Mouse (Mus musculus) small intestine, adult 2 months (tissue): ENCODE data around the gene Slc4a3. TPM values are rescaled to one million over a fixed set of nuclear protein-coding genes. Genes with fewer than 3 reads are reported as not detected.

Experiments used
- H3K27ac ChIP-seq: fragments of 200-500 bp; 2 replicates; pipeline ENCODE4 v1.5.1; 2012; ENCODE audit warnings: low read depth, low read length, control low read depth, inconsistent platforms; ENCODE audit not compliant: insufficient read depth
- H3K27me3 ChIP-seq: fragments of 200-500 bp; 2 replicates; pipeline ENCODE4 v1.6.1; 2012; ENCODE audit warnings: mild to moderate bottlenecking, moderate library complexity, low read length, inconsistent platforms; ENCODE audit not compliant: control insufficient read depth, insufficient read depth
- H3K36me3 ChIP-seq: fragments of 200-500 bp; 2 replicates; pipeline ENCODE4 v1.6.1; 2012; ENCODE audit warnings: mild to moderate bottlenecking, low read length, control low read depth, inconsistent platforms; ENCODE audit not compliant: control insufficient read depth, insufficient read depth
- H3K4me1 ChIP-seq: fragments of 200-500 bp; 2 replicates; pipeline ENCODE4 v1.6.1; 2012; ENCODE audit warnings: low read length, inconsistent platforms, mixed read lengths; ENCODE audit not compliant: control insufficient read depth, insufficient read depth, insufficient read length
- H3K4me3 ChIP-seq: fragments of 200-500 bp; 2 replicates; pipeline ENCODE4 v1.5.1; 2012; ENCODE audit warnings: low read depth, mild to moderate bottlenecking, control low read depth, inconsistent platforms, low read length, moderate library complexity
- CTCF ChIP-seq: fragments of 200-500 bp; IDR thresholded peaks from 2 replicates; pipeline ENCODE4 v1.5.1; 2012; ENCODE audit warnings: low read depth, mild to moderate bottlenecking, control low read depth, inconsistent platforms, low read length, moderate library complexity, mixed read lengths; ENCODE audit not compliant: insufficient replicate concordance, insufficient read length; ENCODE audit errors: extremely low read depth
- POLR2A ChIP-seq: fragments of 200-500 bp; IDR thresholded peaks from 2 replicates; pipeline ENCODE4 v1.6.1; 2012; ENCODE audit warnings: low read depth, mild to moderate bottlenecking, control low read depth, inconsistent platforms, low read length, moderate library complexity
- whole genome bisulfite sequencing: fragments of 180-500 bp; shearing (Covaris S2); methylation state at CpG from one replicate; pipeline ENCODE4 v1.1.7; 2018; 5-methylcytosine and 5-hydroxymethylcytosine counted together
- polyA plus RNA-seq: library from polyadenylated mRNA; depleted of rRNA; stranded (reverse); fragments of >200 nt; gene quantifications from 2 replicates; pipeline ENCODE4 v1.2.3, GENCODE M21; 2012

The Slc4a3 gene
- polyA plus RNA-seq, 1 experiment = 4.5 TPM

DNA sequence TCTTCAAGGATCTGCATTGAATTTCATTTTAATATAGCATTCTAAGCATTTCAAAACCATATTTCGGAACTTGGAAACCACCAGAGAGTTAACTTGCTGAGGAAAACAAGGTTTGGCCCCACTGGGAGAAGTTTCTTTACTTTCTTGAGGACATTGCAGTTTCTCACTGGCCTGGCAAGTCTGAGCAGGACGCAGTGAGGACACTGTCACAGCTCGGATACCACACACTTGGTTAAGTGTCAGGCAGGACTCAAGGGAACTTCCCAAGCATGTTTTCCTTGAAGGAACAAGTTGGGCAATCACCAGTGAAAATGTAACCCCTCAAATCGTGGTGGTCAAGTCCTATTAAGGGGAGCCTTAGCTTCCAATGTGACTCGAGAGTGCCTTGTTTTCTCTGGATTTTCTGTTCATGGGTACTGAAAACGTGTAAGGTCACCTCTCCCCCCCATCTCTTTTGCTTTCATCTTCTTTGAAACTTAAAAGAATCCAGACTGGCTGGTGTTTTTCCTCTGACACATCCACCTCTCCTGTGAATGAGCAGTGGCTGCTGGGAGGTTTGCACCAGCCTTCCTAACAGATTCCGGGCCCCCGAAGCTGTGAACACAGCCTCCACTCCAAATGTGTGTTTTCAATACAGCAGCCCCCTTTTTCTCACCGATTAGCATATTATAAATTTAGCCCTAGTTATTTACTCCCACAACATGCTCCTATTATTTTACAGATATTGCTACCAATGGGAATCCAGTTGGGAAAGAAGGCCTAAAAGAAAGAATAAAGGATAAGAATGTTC is 41.6 kb upstream of the Slc4a3 start:
- Histone ChIP-seq H3K4me1 (no peaks in the 10 kb centered on the region), H3K4me3 (no peak overlapping the region), H3K27me3 (peaks cover 13% of the 10 kb centered on the region), H3K36me3 (no peaks in the 10 kb centered on the region), H3K27ac (no peak overlapping the region)
- WGBS = 73% methylated on average over 9 of the region's 9 CpGs
- TF ChIP-seq CTCF = no peak
- TF ChIP-seq POLR2A = no peak

DNA sequence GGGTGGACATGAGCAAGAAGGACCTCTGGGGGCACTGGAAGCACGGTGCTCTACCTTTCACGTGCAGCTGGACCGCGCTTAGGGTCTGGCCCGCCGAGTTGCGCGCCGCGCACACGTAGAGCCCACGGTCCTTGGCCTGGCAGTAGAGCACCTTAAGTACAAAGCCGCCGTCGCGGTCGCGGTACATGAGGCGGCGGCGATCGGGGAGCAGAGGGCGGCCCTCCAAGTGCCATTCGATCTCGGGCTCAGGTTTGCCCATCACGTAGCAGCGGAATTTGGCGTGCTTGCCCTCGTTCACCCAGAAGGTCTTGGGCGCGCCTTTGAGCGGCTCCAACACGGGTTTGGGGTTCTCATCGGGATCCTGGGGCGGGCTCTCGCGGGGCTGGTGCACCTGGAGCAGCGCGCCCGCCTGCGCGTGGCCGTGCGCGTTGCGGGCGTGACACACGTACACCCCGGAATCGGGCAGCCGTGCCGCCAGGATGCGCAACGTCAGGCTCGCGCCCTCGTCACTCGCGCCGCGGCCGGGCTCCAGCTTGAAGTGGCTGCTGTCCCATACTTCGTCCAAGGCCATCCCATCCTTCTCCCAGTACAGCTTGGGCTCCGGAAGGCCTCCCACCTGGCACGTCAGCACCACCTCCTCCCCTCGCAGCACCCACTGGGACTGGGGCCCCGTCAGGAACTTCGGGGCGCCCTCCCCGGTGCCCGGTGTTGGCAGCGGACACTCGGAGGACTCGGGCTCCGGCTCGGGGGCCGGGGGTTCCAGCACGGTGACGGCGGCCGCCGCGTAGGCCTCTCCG is 40.7 kb upstream of the Slc4a3 start:
- no peak overlapping the region for H3K27ac ChIP-seq
- peaks cover 13% of the 10 kb centered on the region for H3K27me3 ChIP-seq
- 1% methylated on average over 84 of the region's 84 CpGs for WGBS
- H3K4me3 ChIP-seq = peak overlapping the region; percentile 66
- TF ChIP-seq POLR2A (no peak), CTCF (no peak)
- no peaks in the 10 kb centered on the region for H3K36me3 ChIP-seq
- no peaks in the 10 kb centered on the region for H3K4me1 ChIP-seq

- WGBS = 2% methylated on average over 65 of the region's 65 CpGs
- Histone ChIP-seq H3K4me3 (peak within 1 kb of the TSS; percentile 66), H3K27ac (no peak within 1 kb of the TSS), H3K27me3 (peaks cover 13% of the 10 kb centered on the region), H3K4me1 (no peaks in the 10 kb centered on the region), H3K36me3 (no peaks in the 10 kb centered on the region)
- TF ChIP-seq CTCF (no peak), POLR2A (no peak)
Observed at GRCm38 (mm10) chr1:75505956-75506831, 39.9 kb upstream of the Slc4a3 start, which contains the start of gene Obsl1. TSS of gene Obsl1 (minus strand) at chr1:75506452.

DNA sequence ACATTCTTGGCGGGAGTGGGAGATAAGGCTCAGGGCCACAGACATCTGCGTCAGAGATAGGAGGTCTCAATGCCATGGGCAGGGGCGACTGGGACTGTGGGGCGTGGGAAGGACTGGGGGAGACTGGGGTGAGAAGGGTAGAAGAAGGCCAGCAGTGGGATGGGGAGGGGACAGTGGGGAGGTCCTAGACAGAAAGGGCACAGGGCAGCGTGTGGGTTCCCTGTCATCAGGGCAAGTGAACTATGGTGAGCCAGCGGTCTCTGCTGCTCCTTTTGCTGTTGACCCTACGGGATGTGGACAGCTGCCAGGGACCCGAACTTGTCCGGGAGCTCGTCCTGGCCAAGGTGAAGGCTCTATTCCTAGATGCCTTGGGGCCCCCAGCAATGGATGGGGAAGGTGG is 39.1 kb upstream of the Slc4a3 start, which contains the start of gene Inha:
Gene Inha (plus strand): TSS at position 72 of the 400 bp plus-strand sequence.
- Histone ChIP-seq H3K27me3 (peaks cover 13% of the 10 kb centered on the region), H3K4me3 (peak within 1 kb of the TSS; percentile 66), H3K4me1 (no peaks in the 10 kb centered on the region), H3K36me3 (no peaks in the 10 kb centered on the region), H3K27ac (no peak within 1 kb of the TSS)
- TF ChIP-seq CTCF = no peak
- WGBS = 73% methylated on average over 10 of the region's 10 CpGs

DNA sequence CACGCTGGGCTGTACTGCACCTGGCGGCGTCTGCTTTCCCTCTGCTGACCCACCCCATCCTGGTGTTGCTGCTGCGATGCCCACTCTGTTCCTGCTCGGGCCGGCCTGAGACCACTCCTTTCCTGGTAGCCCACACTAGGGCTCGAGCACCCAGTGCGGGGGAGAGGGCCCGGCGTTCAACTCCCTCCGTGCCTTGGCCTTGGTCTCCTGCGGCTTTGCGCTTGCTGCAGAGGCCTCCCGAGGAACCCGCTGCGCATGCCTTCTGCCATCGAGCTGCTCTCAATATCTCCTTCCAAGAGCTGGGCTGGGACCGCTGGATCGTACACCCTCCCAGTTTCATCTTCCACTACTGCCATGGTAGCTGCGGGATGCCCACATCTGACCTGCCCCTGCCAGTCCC is 36.5 kb upstream of the Slc4a3 start:
- 70% methylated on average over 20 of the region's 20 CpGs for WGBS
- H3K4me3 ChIP-seq = no peak overlapping the region

GRCm38 (mm10) chr1:75510154-75510553 is 35.9 kb upstream of the Slc4a3 start:
- Histone ChIP-seq H3K27ac (no peak overlapping the region), H3K4me1 (no peaks in the 10 kb centered on the region), H3K36me3 (no peaks in the 10 kb centered on the region), H3K27me3 (peaks cover 13% of the 10 kb centered on the region), H3K4me3 (no peak overlapping the region)
- 67% methylated on average over 5 of the region's 5 CpGs for WGBS
- TF ChIP-seq CTCF (no peak), POLR2A (no peak)

More for the DNA sequence above, 36.5 kb upstream of the Slc4a3 start:
- TF ChIP-seq POLR2A = no peak
- no peak for TF ChIP-seq CTCF
- Histone ChIP-seq H3K27ac (no peak overlapping the region), H3K4me1 (no peaks in the 10 kb centered on the region), H3K36me3 (no peaks in the 10 kb centered on the region), H3K27me3 (peaks cover 13% of the 10 kb centered on the region)
